Mouse (Mus musculus) lung, postnatal 0 days (tissue): ENCODE measurements at regions not wholly inside any gene's neighbourhood (a gene's known extent, or its start where the extent isn't known, plus 50 kb on each side); places are given as distances from the start of the nearest gene placed in this dataset.

Experiments
- CTCF ChIP-seq: IDR thresholded peaks from 2 replicates; pipeline ENCODE4 v1.5.1; 2016; ENCODE audit warnings: antibody characterized with exemption, mild to moderate bottlenecking
- EP300 ChIP-seq: IDR thresholded peaks from 2 replicates; pipeline ENCODE4 v1.6.1; 2016; ENCODE audit warnings: antibody characterized with exemption, mild to moderate bottlenecking, control low read depth

DNA sequence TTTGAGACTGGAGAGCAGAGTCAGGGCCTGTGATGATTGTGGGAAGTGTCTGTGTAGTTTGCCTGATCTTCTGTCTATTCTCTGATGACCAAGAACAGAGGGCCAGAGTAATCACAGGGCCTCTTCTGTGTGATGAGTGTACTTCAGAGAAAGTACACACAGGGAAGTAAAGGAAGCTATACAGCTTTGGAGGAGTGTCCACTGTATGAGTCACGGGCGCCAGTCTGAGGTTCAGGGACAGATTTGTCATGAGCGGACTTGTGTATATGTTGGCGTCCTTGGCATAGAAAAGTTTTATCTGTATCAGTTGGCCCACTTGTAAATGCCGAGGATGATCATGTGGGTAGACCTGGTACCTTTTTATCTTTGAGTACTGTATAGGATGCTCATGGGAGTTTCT lies 142.1 kb downstream of the Tmem121 start:
- TF ChIP-seq EP300 = no peak
- no peak for TF ChIP-seq CTCF
